Mouse (Mus musculus): ENCODE measurements around the gene Frmpd3.
"Not testable (repeated sequence)": the region's sequence is repeated elsewhere in the genome, so short reads cannot be mapped to it uniquely, and the experiment has no call there.

Frmpd3 gene

DNA sequence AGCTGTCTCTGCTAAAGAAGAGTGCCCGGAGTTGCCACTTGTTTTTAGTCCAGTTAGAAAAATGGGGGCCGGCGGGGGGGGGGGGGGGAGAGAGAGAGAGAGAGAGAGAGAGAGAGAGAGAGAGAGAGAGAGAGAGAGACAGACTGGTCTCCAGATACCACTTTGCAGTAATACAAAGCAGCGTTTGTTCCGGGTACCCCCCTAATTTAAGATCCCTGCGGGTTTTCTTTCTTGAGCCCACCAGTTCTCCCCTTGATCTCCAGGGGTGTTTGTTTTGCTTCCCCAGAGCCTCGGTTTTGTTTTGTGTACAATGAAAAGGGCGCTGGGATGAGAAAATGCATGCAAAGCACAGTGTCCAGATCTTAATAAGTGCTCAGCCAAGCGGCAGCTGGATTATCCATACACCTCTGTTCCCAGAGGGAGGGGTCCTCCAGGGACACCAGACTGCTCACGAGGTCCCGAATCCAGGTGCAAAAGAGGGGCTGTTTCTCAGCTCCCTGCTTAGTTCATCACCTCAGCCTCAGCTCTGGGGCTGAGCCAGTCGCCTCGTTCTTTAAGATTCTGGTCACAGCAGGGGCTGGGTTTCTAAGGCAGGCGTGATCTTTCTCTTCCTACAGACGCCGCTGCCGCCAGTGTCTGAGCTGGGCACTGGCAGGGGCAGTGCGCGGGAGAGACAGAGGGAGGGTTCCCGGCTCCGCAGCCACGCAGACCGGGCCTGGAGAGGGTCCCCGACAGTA, at the start of gene Frmpd3:
TSS of gene Frmpd3 (plus strand) at position 608 of the 737 bp plus-strand sequence.
- peak; percentile 32 for DNase-seq (ENCODE audit: low read depth, low spot score)

DNA sequence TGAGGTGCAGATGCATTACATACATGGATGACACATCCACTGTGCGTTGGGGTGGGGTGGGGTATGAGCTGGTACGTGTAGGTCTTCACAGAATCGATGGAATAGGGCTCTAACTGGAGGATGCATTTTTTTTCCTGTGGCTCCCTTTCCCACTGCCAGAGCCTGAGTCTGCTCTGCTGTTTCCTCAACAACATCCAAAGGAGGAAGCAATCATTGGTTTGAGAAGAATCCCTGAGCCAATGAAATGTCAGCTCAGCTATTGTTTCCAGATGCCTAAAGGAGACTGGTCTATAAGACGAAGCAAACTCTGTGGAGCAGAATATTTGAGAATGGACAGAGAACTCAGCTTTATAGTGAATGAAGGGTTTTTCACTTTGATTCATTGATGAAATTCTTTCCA, 38.3 kb upstream of the Frmpd3 start:
- DNase-seq (ENCODE audit: low read depth, low spot score), result no peak

DNA sequence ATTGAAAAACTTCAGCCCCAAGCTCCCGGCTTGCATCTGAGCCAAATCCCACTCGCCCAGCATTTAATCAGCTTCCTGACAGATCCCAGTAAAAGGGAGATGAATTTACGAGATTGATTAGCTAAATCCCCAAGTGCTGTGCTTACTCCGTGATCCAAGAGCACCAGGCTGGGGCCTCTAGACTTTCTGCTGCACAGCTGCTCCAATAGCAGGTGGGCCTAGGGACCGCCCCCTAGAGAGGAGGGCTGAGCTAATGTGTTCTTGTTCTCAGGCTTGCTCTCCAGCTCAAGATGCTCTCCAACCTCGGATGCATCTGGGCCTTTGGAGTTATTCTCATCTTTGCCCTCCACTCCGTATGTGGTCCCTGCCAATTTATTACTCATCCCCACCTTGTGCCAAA, 36.4 kb upstream of the Frmpd3 start:
- DNase-seq (ENCODE audit: low read depth, low spot score), result no peak

DNA sequence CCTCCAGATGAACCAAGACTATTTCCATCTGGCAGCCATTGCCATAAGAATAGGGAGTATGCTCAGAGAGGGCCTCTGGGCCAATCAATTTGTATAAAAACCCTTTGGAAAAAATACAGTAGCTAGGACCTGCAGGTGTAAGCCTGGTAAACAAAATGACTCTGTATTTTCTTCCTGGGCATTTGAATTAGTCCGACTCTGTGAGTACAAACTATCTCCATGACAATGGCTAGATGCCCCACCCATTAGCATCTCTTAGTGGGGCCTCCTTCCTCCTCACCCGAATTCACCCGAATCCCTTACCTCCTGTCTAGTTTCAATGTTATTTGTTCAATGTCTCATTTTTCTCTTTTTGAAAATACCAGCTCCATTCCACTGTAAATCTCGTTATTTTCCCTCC, 24.1 kb upstream of the Frmpd3 start:
- no peak for DNase-seq (ENCODE audit: low read depth, low spot score)

DNA sequence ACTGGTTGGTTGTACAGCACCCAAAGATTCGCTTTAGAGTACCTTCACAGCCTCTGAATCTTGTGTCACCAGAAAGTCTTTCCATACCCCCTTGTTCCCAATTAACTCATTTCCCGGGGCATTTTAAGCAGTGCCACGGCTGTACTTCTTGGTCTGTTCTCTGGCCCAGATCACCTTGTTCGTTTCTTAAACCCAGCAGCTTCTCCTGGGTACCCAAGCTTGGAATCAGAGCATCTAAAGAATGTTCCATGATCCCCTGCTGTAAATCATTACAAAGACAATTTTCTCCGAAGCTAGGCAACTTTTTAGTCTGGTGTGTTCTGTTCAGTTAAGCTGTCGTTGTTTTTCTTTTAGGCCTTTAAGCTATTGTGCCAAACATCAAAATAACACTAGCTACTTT, 22.9 kb upstream of the Frmpd3 start:
- DNase-seq (ENCODE audit: low read depth, low spot score), result no peak

DNA sequence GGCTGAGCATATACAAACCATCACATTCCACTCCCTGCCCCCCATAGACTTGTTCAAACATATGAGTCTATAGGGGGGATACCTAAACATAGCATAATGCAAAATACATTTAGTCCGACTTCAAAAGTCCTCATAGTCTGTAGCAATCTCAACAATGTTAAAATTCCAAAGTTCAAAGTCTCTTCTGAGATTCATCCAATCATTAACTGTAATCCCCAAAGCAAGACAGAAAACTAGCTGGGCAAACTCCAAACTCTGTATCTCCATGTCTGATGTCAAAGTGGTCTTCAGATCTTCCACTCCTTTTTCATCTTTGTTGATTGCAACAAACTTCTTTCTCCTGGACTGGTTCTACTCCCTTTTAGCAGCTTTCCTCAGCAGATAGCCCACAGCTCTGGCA, 21.4 kb upstream of the Frmpd3 start:
- DNase-seq (ENCODE audit: low read depth, low spot score), result not testable (repeated sequence)

DNA sequence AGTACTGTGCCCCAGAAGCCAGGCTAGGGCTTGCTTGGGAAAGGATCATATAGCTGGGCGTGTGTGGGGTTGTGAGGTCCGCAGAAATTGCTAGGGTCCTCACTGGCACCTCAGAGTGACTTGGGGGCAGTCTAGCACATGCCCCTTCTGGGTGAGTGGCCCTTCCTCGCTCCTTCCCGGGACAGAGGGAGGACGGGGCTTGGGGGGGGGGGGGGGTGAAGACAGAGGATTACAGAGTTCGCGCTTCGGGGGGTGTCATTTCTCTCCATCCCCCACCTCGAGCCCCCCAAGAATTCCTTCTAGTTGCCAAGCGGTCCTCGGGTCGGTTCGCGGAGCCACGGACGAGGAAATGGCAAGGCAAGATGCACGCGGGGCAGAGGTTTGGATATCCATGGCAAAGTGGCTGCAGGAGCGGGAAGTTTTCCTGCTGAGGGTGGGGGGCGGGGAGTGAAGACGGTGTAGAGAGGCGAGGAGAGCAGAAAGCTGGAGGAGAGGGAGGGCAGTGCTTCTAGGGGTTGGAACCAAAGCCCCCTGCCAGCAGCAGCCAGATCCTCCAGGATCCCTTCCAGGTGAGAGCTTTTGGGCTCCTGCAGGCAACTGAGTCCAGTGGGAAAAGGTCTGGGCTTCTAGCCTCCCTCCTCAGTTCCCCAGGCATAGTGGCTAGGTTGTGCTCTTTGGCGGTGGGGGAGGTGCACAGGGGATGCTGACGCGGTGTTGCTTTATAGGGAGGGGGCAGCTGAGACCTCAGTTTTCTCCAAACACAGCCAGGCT, 515 bp downstream of the Frmpd3 start:
- peak; percentile 1 for DNase-seq (ENCODE audit: low read depth, low spot score)

DNA sequence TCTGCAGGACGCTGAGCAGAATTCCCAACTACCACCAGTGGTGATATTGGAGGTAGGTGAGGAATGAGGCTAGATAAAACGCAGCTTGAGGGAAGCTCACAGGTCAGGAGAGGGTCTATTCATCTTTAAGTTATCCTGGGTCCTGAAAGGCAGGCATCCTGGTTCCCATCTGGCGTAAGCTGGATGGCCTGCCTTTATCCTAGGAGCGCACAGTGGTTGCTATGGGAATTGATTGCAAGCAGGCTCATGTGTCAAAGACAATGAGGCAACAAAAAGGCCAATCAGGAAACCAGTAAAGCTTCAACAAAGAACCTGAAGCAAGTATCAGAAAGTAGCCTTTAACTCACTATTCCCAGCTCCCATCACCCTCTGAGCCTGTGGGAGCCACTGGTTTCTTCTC, 33.6 kb downstream of the Frmpd3 start:
- peak; percentile 28 for DNase-seq (ENCODE audit: low read depth, low spot score)

DNA sequence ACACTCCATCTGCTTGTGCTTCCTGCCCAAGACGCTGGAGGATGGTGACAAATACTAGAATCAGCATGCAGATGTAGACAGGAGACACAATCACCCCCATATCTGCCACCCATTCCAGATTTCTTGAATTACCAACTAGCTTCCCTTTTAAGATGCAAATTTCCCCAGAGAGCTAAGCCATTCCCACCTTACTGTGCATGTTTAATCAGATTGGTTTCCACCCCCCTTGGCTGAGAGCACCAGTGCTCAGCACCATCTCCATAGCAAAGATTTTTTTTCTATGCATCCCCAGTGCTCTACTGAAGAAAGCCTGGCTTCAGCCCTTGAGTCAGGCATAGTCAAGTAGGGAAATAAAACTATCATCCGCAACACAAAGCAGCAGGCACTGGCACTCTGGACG, 57.9 kb downstream of the Frmpd3 start:
- DNase-seq (ENCODE audit: low read depth, low spot score), result no peak

DNA sequence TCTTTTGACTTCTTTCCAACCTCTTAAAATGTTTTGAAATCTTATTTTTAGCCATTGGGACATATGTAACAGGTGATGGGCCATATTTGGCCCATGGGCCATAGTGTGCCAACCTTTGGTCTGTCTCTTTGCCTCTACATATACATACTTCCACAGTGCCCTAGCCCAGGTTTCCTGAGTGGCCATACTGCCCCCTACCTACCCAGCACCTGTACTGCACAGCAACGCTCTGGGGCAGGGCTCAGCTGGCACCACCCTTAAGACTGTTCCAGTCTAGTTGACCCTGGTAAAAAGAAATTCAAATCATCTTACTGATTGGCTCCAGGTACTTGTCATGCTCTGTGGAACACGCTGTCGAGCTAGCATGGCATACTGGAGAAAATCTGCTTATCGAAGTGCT, 60.8 kb downstream of the Frmpd3 start:
- peak; percentile 3 for DNase-seq (ENCODE audit: low read depth, low spot score)

DNA sequence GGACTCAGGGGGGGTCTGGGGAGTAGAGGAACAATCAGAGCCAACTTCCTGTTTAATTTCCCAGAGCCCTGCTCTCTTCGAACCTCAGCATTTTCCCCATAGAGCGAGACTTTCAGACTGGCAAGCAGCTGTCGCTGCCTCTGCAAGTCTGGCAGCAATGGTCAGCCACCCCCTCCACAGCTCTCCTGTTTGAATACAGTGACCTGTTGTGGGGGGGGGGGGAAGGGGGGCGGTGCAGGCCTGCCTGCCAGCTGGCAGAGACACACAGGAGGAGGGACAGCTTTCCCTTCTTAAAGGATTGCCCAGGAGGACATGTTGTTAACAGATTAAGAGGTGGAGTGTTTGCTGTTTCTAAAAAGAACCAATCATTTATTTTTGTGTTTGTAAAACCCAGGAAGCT, 64.0 kb downstream of the Frmpd3 start:
- DNase-seq (ENCODE audit: low read depth, low spot score), result no peak

DNA sequence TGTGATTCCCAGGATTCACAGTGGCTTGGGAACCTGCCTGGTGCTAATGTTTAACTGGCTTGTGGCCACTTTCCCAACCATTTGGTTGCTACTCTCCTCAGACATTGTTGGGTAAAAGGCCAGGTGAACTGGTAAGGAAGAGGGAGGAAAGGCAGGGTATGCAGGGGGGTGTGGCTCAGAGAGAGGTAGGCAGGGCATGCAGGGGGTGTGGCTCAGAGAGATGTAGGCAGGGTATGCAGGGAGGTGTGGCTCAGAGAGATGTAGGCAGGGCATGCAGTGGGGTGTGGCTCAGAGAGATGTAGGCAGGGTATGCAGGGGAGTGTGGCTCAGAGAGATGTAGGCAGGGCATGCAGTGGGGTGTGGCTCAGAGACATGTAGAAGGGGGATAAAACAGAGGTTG, 64.4 kb downstream of the Frmpd3 start:
- no peak for DNase-seq (ENCODE audit: low read depth, low spot score)

DNA sequence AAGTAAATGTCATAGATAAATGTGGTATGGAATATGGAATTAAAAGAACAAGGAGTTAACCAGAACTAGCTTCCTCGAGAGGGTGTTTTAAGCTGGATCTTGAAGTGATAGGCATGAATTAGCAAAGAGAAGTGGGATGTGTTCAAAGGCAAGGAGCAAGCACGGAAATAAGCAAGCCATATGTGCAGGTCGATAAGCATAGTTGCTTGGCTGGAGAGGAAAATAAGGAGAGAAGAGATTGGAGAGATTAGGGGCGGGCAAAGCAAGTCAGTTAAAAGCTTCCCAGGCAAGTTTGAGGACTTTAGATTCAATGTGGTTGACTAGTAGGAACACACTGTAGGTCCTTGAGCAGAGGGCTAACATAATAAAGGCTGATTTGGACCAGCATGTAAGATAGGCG, 65.5 kb downstream of the Frmpd3 start:
- no peak for DNase-seq (ENCODE audit: low read depth, low spot score)

DNA sequence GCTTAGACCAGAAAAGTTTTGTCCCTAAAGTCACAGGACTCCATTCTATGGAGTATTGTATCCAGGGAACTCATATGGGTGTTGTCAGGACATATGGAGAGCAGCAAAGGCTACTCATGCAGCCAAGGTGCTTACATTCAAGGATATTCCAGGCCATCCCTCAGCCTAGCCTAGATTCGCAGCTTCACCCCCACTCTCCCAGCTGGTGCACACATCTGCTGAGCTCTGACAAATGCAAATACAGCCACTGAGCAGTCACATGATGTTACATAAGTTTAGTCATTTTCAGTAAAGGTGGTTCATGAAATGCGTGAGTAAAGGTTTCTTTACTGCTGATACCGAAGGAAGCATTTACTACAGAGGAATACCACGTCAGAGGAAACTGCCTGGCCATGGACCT, 76.4 kb downstream of the Frmpd3 start:
- DNase-seq (ENCODE audit: low read depth, low spot score), result no peak

DNA sequence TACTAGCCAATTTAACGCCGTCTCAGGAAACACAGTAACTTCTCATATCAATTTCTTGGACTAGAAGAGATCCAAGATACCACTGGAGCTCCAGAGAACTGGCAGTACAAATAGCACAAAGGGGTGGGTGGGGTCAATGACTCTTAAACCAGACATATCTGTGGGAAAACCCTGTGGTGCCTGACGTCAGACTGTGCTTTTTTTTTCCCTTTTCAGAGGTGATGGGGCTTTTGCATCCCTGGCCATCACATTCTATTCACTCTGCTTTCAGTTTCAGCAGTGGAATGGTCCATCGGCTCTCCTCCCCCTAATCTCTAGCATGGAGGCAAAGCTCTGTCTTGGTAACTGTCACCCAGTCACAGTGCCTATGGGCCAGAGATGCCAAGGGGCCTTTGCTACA, 85.1 kb downstream of the Frmpd3 start:
- DNase-seq (ENCODE audit: low read depth, low spot score), result no peak

DNA sequence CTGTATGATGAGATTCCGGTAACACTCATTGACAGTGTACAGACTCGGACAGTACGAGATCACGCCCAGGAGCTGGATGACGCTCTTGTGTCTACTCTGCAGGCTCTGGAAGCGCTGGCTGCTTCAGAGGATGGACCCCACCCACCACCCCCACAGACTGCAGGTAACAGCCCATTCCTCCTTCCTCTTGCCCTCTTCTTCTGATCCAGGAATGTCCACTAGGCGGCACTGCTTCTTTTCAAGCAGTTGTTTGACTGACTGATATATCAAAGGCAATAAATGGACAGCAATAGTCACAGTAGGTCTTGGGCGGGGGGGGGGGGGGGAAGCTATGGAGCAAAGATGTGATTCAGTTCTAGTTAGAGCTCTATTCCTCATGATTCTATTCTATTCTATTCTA, 86.2 kb downstream of the Frmpd3 start:
- DNase-seq (ENCODE audit: low read depth, low spot score), result no peak

DNA sequence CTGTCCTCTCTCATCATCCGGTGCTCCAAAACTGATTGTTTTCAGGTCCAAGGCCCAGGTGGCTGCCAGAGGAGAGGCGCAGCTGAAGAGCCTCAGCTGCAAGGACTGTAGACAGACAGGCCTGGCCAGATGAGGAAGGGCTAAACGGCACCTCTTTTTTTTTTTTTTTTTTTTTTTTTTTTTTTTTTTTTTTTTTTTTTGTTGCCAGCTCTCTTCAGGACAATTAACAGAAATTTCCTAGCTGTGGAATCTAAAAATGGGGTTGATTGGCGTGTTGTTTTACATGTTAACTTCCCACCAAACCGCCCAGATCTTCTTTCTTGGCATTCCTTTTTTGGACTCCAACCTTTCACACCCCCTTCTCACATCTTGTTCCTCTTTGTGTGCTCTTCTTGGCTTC, 87.9 kb downstream of the Frmpd3 start:
- no peak for DNase-seq (ENCODE audit: low read depth, low spot score)

DNA sequence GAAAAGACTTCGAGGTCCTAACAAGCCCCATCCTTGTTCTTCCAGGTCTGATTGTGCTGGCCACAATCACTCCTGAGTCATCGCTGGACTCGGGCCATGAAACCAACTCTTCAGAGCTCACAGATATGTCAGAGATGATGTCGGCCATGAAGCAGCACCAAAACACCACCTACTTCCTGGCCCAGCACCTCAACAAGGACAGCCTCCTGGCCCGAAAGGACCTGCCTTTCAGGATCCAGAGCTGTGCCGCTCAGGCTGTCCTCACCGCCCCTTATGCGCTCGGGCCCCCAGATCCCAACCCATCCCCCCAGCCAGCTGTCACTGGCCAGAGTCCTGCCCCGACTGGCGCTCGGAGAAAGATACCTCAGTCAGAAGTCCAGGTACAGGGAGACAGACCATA, 88.4 kb downstream of the Frmpd3 start:
- DNase-seq (ENCODE audit: low read depth, low spot score), result no peak

DNA sequence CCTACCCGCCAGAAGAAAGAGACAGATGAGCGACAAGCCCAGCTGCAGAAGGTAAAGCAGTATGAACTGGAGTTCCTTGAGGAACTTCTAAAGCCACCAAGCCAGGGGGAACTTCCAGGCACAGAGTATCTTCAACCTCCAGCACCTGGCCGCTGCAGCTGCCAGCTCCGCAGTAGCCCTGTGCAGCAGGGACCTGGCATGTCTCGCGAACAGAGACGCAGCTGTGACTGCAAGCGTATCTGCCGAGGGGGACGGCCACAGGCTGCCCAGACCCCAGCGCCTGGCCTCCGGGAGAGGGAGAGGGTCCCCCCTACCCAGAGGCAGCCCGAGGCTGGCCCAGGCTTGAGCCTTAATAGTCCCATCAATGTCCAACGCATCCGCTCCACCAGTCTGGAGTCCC, 89.9 kb downstream of the Frmpd3 start:
- DNase-seq (ENCODE audit: low read depth, low spot score), result no peak

DNA sequence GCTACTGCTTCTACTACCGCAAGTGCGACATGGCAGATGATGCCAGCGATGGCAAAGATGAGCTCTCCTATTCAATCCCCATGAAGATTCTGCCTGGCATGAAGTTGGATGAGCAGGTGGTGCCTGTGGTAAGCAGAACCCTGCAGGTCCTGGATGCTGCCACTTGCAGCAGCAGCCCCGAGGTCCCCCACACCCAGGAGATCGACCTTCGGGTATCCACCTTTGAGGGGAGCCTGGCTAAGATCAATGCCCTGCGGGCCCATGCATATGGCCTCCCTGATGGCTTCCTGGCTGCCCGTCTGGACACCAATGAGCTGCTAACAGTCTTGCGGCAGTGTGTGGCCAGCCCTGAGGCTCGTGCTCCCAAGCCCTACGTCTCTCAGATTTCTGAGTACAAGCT, 90.7 kb downstream of the Frmpd3 start:
- no peak for DNase-seq (ENCODE audit: low read depth, low spot score)

DNA sequence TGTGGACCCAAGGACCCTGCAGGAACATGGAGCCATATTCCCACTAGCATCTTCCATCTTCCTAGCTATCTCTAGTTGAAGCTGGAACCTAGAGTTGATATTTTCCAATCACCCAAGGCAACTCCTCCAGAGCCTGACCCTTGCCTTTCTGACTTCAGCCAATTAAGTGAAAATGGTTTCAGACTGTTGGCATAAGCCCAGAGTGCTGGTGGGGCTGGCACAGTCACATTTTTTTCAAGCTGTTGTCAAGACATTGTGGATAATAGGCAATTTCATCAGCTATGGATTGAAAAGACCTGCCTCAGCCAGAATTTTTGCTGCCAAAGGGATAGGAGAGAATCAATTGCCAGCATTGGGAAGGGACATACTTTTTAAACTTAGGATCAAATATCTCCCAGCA, 95.8 kb downstream of the Frmpd3 start:
- no peak for DNase-seq (ENCODE audit: low read depth, low spot score)

DNA sequence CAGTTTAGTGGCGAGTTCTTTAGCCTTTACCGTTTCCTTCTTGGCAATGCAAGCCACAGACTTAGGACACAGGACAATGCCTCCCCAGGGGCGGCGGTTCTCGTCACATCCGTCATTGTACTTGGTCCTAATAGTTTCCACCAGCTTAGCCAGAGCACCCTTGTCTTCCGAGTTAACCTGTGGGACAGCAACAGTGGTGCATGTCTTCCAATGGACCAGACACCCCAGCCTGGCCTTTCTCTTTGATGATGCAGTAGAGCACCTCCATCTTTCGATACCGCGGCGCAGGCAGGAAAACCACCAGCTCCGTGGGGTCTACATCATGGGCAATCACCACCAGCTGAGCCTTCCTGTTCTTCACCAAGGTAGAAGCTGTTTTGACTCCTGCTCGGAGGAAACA, 103.5 kb downstream of the Frmpd3 start:
- no peak for DNase-seq (ENCODE audit: low read depth, low spot score)

DNA sequence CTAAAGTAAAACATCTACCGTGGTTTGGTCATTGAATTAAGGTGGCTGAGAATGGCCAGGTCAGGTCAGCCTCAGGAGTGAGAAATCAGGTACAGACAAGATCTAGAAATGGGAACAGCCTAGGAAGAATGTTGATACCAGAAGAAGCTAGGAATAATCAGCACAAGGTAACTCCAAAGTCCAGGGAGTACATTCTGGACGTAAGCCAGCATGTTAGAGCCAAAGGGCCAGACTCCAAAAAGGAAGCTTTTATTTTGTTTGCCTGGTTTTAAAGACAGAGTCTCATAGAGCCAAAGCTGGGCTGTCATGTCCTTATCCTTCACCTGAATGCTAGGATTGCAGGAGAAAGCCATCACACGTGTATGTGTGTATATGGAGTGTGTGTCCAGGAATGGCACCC, 108.0 kb downstream of the Frmpd3 start:
- no peak for DNase-seq (ENCODE audit: low read depth, low spot score)

Measured in mesoderm, embryonic 11.5 days (tissue).